Mouse (Mus musculus): Measurements from ENCODE around the gene Plcb1.

- peak; percentile 73 for TF ChIP-seq CTCF (IDR thresholded peaks at IDR 0.05; ENCODE audit: insufficient read depth, low read length)
- TF ChIP-seq POLR2A (IDR thresholded peaks at IDR 0.05; ENCODE audit: borderline replicate concordance, extremely low read depth, low read depth, low read length), result no peak
Observed at GRCm38 (mm10) chr2:135007134-135007533, 221.3 kb downstream of the Plcb1 start.

All from lung, adult 2 months (tissue).